Mouse (Mus musculus): Measurements from ENCODE around the gene Rasgef1c.
A peak's percentile ranks its signal among the peaks of the same experiment; 100 is the strongest.

The Rasgef1c gene

DNA sequence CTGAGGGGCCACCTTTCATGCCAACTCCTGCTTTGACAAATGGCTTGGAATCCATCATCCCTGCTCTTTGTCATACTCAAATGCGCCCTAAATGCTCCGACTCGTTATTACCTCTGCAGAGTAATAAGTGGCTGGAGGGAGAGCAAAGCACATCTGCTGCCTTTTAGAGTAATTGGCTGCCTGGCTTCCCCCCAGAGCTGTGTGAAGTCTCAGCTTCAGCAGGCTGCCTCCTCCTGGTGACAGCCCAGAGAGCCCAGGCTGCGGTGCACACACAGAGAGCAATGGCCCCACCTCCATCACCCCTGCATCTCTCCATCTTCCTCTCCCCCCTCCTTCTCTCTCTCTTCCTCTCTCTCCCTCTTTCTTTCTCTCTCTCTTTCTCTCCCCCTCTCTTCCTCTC lies 25.5 kb downstream of the Rasgef1c start:
- DNase-seq: no peak

DNA sequence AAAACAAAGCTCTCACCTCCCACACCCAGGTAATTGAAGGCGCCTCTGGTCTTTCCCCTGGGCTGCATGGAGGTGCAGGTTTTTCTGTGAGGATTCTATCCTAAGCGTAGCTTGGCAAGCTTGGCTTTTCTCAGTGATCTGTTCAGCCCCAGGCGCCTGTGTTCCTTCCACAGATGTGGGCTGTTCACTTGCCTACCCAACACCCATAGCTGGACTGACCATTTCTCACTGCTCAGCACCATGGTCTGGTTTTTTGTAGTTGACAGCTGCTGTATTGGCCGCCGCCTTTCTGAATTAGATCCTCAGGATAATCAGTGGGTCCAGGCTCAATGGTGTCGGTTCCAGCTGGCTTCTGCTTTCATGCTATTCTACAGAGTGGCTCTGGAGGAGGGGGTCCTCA lies 26.0 kb downstream of the Rasgef1c start:
- no peak for DNase-seq

DNA sequence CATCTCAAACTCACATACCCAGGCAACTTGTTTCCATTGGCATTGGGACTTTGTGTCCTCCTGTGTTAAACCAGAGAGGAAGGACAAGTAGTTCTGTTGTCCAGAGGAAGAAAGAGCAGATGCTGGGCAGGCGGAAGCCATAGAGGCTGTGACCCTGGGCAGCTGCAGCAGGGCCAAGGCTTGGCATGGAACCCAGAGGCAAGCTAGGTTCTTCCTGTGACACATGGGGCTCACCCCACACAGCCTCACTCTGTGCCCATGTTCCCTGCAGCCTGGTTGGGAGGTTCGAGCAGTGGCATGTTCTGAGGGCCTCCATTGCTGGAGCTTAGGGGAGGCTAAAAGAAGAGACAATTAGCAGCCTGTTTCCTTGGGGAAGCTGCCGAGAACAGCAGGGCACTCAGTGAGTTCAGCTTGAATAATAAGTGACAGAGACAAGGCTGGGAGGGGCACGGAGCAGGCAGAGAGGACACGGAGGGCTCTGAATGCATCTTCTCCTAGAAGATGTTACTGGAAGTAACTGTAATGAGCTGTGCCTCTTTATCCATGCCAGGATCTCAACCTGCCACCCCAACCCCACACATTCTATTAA lies 29.5 kb downstream of the Rasgef1c start:
- DNase-seq: peak; percentile 8

DNA sequence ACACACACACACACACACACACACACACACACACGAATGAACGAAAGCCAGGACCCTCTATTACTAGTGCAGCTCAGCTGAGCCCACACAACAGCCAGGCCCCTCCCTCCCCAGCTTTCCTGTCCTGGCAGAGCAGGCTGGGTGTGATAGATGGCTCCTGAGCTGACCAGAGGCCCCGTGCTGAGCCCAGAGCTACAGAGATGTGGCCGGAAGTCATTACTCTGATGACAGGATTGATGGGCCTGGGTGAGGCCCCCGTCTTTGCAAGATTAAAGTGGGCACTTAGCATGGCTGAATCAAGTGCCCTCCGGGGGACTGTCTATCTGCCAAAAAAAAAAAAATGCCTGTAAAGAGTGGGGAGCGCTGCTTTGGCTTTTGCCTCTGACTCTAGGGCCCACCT lies 30.2 kb downstream of the Rasgef1c start:
- DNase-seq: no peak

DNA sequence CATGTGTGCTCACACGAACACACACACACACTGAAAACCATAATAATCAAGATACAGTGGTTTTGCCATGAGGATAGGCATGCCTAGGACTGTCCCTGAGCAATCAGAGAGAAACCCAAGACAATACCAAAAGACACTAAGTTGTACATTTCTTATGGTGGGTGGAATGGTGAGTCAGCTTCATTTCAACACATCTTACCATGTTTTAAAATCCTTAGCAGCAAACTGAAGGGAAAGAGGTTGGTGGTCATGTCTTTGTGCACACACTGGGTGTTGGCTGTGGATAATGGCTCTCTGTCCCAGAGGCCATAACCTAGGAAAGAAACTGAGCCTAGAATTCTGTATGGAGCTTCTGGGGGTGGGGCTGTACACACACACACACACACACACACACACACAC lies 32.2 kb downstream of the Rasgef1c start:
- DNase-seq: no peak

DNA sequence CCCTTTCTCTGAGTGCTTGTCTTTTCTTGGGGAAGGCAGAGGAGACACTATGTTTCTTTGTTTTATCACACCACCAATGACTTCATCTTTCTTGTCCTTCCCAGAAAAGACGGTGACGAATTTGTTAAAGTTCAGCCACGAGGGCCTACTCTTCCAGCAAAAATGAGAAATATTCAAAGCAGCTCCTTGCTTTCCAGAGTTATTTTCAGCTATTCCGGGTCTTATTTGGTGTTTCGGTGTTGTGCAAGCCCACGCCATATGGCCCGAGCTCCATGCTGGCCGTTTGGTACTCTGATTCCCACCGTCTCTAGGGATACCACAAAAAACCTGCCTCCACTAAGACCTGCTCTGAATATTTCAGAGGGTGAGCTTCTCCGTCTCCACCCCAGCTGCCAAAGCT lies 32.7 kb downstream of the Rasgef1c start:
- DNase-seq: peak; percentile 27

DNA sequence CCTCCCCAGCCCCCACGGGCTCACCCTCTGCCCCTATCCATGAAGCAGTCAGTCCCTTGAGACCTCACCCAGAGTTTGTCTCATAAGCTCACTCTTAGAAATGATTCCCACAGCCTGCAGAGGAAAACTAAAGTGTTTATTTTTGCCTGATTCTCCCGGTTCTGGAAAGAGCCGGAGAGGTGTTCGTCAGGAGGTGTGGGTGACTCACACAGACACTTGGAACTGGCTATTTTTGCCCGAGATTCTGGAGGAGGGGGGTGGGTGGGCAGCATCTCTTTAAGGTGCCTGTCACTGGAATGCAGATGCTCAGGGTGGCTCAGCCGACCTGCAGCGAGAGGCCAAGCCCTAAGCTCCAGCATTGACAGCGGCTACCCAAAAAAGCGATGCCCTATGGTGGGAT lies 34.8 kb downstream of the Rasgef1c start:
- DNase-seq: no peak

DNA sequence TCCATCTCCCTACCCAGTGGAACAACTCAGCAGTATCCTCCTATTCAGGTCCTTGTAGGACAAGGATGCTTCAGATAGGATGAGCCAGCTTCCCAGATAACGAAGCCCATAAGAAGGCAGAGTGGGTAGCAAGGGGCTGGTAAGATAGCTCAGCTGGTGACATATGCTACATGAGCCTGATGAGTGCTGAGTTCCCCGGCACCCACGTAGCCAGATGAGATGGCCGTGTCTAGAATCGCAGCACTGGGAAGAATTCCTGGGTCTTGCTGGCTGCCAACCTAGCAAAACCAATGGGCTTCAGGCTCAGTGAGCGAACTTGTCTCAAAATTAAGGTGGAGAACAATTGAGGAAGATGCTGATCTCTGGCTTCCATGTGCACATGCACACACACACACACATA lies 36.1 kb downstream of the Rasgef1c start:
- no peak for DNase-seq

DNA sequence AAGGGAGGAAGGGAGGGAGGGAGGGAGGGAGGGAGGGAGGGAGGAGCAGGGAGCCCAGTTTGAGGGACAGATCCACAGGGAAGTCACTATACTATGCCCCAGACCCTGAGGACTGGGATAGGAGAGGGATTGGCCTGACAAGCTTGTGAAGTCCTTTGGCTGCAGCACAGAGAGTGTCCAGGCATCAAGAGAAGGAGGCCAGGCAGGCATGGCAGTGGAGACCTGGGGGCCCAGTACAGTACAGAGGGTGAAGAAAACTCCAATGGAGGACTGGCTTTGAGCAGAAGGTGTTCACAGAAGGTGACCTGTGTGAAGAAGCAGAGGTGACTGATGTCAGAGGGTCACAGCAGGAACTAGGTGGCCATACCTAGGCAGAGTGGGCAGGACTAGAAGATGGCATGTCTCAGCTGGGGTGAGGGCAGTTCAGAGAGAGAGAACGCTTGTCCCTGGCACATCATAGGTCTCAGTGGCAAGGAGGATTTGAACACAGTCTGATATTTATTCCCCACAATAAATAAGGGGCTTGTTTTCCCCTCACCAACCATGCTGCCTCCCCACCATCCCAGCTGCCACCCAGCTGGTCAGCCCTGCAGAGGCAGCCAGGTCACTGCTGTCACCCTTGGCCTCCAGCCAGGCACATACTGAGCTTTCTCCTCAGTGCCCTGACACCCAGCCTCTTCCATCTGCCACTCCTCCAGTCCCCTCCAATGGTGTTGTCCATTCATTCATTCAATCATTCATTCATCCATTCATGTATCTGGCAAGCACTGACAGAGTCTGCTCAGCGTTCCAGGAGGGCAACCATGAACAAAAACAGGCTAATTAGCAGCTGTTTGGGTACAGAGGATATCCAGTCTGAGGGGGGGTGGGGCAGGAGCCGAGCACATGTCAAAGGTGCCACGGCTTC lies 36.9 kb downstream of the Rasgef1c start:
- peak; percentile 32 for DNase-seq

DNA sequence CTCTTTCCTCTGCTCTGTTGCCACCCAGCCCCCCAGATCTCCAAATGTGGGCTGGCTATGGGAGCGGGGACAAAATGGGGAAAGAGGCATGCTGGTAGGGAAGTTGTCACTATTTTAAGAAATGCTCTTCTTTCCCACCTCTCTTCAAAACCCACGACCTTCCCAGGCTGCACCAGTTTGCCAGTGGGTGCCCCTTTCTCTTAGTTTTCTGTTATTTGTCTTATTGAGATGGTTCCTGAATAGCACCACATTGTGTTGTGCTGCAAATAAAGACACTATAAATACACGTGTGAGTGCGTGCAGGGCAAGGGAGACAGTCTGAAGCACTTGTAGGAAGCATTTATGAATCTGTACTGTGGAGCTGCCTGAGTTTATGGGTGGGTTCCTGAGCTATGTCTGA lies 41.2 kb downstream of the Rasgef1c start:
- DNase-seq: no peak

DNA sequence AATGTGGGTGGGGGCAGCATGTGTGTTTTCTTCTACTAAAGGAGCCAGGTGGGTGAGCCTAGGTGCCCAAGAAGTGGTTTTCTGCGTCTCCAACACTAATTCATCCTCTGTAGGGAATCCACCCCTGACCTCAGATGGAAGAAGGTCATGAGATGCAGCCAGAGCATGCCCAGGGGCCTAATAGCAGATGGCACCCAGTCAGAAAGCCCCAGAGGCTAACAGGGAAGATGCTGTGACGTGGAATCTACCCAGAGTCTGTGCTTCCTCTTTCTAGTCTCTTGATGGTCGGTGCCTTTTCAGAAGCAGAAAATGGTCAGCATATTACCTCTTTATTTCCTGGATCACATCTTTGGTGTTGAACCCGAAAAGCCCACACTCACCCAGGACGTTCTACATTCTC lies 42.3 kb downstream of the Rasgef1c start:
- no peak for DNase-seq

DNA sequence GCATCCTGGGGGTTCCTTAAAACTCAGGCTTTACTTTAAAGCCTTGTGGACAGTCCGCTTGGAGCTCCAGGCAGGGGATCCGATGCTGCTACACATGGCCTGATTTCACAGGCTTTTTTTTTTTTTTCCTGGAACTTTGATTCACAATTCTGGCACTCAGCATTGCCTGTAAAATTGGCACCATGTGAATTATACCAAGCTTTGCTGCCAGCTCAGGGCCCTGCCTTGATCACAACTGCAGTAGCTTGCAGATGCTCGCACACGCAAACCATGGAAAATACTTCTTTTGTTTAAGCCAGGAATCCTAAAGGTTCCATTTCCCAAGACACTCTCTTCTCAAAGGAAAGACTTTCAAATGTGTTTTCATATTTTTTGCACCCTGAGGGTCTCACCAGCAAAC lies 44.1 kb downstream of the Rasgef1c start:
- DNase-seq: no peak

DNA sequence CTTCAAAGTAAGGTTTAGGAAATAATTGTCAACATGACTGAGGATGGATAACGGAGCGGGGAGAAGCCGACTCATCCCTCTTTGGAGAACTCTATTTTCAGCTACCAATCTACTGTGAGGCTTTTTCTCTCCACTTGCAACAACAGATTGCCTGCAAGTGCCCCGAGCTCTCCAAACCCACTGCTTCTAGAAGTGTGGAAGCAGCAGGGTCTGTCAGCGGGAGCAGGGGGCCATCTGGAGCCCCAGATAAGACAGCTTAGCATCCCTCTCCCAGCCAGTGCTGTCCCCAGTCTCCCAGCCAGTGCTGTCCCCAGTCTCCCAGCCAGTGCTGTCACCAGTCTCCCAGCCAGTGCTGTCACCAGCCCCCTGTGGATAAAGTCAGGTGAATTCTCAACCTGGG lies 48.2 kb downstream of the Rasgef1c start:
- DNase-seq: no peak

DNA sequence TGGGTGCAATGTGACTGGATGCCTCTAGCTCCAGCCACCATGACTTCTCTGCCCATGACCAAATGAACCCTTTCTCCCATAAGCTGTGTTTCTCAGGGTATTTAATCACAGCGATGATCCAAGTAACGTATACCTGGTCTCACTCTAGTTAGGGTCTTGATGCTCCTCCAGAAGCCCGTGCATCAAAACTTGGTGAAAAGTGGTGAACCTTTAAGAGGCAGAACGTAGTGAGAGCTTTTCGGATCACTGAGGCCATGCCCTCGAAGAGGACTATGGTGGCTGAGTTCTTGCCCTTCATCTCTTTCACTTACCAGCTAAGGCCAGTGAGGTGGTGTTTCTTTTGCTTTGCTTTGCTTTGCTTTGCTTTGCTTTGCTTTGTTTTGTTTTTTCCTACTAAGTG lies 52.0 kb downstream of the Rasgef1c start:
- DNase-seq: no peak

DNA sequence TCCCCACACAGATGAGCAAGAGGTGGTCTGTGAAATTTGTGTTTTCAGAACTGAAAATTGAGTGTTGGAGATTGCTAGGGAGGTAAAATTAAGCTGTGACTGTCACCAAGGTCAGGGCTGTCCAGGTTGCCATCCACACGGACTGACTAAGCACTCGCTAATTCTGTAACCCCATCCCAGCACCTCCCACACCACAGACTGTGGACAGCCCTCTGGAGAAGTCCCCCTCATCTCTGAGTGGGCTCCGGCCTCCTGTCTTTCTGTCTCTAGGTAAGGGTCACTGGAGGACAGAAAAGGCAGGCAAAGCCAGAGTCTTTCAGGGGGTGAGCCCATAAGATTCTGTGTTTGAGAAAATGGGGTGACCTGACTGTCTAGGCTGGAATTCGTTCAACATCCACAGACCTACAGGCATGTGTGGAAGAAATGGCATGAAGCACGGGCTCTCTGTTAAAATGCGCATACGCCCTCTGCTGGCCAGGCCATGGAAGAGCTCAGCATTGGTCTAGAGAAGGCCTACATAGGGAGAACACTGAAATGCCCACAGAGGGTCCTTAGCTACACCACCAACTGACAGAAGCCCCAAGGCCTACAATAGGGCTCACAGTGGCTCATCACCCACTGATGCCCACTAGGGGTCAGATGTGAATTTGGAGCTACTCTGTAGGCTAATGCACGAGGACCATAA lies 54.1 kb downstream of the Rasgef1c start:
- DNase-seq: peak; percentile 71

DNA sequence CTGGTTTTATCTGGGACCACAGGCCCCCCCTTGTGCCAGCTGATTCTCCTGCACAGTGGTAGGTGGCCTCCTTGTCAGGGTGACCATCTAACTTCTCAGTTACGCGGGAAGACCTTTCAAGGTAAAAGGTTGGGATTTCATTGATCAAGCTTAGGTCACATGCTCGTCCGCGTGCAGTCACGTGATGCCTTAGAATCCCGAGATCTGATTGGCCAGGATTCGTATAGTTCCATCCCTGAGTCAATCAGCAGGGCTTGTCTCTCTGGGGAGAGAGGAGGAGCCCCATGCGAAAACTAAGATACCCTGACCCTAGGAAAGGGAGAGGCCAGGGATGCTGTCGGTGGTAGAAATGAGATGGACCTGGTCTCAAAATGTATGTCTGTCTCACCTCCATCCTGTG lies 56.4 kb downstream of the Rasgef1c start:
- DNase-seq: no peak

DNA sequence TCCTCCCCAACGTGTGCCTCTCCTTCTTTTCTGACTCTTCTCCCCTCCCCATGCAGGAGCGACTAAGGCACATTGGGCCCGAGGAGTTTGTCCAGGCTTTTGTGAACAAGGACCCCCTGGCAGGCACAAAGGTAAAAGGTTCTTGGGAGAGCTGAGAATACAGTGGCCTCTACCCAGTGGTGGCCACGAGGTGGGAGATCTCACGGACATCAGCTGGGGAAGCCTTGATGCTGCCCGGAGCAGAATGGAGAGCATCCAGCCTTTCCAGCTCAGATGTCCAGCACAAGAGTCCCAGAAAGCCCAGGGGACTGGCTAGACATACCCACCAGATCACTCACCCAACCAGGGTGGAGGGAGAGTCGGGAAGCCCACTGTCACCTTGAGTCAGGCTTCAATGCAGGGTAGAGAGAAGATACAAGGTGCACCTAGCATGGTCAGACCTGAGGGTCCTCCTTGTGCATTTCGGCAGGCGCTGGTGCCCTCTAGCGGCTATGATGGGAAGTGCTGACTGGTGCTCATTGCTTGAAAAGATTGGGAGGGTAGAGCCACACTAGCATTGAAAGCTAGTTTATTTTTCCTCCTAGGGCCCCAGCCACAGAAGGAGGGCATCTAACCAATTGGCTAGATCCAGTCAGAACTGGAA lies 59.6 kb downstream of the Rasgef1c start:
- DNase-seq: peak; percentile 62

DNA sequence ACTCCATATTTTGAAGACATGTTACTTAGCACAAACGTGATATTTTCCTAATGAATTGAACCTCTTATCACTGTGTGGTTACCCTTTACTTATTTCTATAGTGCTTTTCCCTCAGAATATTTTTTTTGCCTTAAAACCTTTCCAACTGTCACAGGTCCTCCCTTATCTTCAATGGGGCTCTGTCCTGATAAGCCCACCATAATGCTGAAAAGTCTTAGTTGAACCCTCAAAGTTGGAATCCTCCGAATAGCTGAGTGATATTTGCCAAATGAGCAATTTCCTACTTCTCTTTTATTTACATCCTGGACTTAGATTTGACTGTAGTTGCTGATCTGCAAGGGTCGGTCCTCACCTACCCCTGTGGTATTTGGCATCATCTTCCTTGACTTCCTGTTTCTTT lies 63.7 kb downstream of the Rasgef1c start:
- DNase-seq: no peak

DNA sequence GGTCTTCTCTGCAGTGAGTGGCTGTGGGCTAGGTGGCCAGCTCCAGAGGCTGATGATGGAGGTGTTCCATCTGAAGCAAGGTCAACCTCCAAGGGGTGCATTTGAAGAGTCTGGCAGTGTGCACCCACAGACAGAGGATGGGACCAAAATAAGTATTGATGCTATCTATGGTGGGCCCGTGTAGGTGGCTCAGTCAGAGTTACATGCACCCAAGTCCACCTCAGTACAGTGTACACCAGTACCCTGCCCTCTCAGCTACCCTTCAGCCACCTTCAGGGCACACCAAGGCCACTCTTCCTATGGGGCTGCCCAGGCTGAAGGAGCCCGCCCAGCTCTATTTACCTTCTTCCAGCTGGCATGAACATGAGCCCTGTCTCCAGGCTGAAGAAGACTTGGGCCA lies 68.1 kb downstream of the Rasgef1c start:
- no peak for DNase-seq

DNA sequence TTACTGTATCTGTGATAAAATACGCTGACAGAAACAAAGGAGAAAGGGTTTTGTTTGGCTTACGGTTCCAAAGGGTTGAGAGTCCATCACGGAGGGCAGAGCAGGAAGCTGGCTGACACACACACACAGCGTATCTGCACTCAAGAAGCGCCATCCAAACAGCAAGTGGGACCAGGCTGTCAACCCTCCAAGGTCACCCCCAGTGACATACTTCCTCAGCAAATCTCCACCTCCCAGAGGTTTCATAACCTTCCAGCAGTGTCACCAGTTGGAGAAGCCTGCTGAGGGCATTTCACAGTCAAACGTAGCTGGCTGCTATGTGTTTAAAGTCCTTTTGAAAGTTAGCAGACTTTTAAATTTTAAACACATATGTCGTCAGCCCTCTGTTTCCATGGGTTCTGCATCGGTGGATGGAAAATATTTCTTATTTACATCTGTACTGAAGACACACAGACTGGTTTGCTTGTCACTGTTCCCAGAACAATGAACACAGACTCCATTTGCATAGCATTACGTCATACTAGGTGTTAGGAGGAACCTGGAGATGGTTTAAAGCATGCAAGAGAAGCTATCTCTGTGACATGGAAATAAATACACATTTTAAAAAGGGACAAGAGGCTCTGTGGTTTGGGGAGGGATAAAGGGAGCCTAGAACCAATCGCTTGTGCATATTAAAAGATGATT lies 72.2 kb downstream of the Rasgef1c start:
- DNase-seq: no peak

DNA sequence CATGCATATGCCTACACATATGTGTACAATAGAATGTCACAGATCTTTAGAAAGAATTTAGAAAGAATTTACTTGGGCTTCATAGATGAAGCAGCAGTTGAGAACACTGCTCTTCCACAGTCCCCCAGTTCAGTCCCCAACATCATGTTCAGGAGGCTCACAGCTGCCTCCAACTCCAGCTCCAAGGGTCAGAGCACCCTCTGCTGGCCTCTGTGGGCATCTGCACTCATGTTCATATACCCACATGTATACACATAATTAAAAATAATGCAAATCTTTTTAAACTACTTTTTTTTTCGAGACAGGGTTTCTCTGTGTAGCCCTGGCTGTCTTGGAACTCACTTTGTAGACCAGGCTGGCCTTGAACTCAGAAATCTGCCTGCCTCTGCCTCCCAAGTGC lies 73.0 kb downstream of the Rasgef1c start:
- no peak for DNase-seq

DNA sequence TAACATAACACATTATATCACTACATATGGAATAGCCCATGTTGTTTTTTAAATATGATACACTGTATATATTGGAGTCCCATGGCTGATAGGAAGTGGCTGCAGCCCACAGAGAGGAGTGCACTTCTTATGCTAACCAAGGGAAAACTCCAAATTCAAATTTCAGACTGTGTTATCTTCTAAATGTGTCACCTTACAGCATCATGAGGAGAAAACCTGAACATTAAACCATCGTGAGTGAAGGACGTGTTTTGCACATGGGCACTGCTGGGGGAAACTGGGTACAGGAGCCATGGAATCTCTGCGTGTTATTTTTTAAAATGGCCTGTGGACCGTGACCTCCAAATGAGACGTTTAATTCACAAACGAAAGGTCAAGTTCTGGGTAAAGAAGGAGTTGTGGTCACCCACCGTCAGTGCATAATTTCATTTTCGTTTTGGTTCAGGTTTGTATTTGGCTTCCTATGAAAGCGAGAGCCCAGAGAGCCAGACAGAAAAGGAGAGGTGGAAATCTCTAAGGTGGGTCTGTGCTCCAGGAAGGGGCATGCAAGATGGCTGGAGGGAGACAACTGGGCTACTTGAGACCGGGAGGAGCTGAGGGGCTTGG lies 76.4 kb downstream of the Rasgef1c start:
- DNase-seq: no peak

DNA sequence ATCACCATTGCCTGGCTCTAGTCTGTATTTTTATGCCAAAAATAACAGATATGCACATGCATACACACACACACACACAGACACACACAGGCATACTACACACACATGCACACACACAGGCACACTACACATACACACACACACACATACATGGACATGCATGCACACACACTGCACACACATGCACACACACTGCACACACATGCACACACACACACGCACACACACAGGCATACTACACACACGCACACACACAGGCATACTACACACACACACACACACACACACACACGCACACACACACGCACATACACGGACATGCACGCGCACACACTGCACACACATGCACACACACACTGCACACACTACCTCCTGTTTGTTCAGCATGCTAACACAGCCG lies 77.3 kb downstream of the Rasgef1c start:
- DNase-seq: no peak

Measured in lung, postnatal 36 days (tissue).